Mouse (Mus musculus) liver, embryonic 14.5 days (tissue): ENCODE measurements around the gene Xpo4. TPM values are rescaled to one million over a fixed set of nuclear protein-coding genes. Genes with fewer than 3 reads are reported as not detected.
A peak's percentile ranks its signal among the peaks of the same experiment; 100 is the strongest.
"Not testable (repeated sequence)": the region's sequence is repeated elsewhere in the genome, so short reads cannot be mapped to it uniquely, and the experiment has no call there.

ENCODE experiments used
- ATAC-seq: fragments of 200-750 bp; cut with Nextera tagmentation; 2 replicates; pipeline ENCODE4 v1.8.0; 2017; ENCODE audit warnings: moderate number of reproducible peaks, mild to moderate bottlenecking, moderate library complexity; ENCODE audit not compliant: insufficient read depth
- DNase-seq, 3 experiments: peaks; one replicate each; pipeline ENCODE4 v3.0.0-alpha.2; 2012 to 2013; ENCODE audit warnings: low read depth in 3 of 3, low spot score in 3 of 3
- H3K27ac ChIP-seq: fragments of 300-500 bp; sonication (generic); 2 replicates; pipeline ENCODE4 v1.5.1; 2014; ENCODE audit warnings: moderate library complexity, mild to moderate bottlenecking, control low read depth, inconsistent platforms
- H3K27me3 ChIP-seq: fragments of 300-500 bp; sonication (generic); 2 replicates; pipeline ENCODE4 v1.6.1; 2014; ENCODE audit warnings: mild to moderate bottlenecking, low read length, moderate library complexity; ENCODE audit not compliant: control insufficient read depth, insufficient read depth
- H3K36me3 ChIP-seq: fragments of 300-500 bp; sonication (generic); replicated peaks from 2 replicates; pipeline ENCODE4 v1.6.1; 2014; ENCODE audit warnings: low read depth; ENCODE audit not compliant: control insufficient read depth, insufficient read depth
- H3K4me1 ChIP-seq, 2 experiments: fragments of 200-500 bp in 1 of 2; fragments of 300-500 bp in 1 of 2; sonication (generic) in 1 of 2; replicated peaks; 2 replicates each; pipeline ENCODE4 v1.6.1; 2012 to 2014; ENCODE audit warnings: antibody characterized with exemption in 1 of 2, inconsistent platforms in 1 of 2, low read length in 1 of 2; ENCODE audit not compliant: control insufficient read depth in 2 of 2, insufficient read depth in 2 of 2
- H3K4me2 ChIP-seq: fragments of 300-500 bp; sonication (generic); 2 replicates; pipeline ENCODE4 v1.6.1; 2014; ENCODE audit warnings: low read depth, mild to moderate bottlenecking, control low read depth, moderate library complexity
- H3K4me3 ChIP-seq, 2 experiments: fragments of 200-500 bp in 1 of 2; fragments of 300-500 bp in 1 of 2; sonication (generic) in 1 of 2; 2 replicates each; pipeline ENCODE4 v1.5.1; 2012 to 2014; ENCODE audit warnings: low read depth in 2 of 2, low read length in 2 of 2, mild to moderate bottlenecking in 2 of 2, control low read depth in 1 of 2, inconsistent platforms in 1 of 2, moderate library complexity in 1 of 2; ENCODE audit not compliant: insufficient read depth in 1 of 2
- H3K9ac ChIP-seq: fragments of 300-500 bp; sonication (generic); replicated peaks from 2 replicates; pipeline ENCODE4 v1.6.1; 2014; ENCODE audit warnings: mild to moderate bottlenecking, control low read depth, moderate library complexity
- H3K9me3 ChIP-seq: fragments of 300-500 bp; sonication (generic); 2 replicates; pipeline ENCODE4 v1.6.1; 2016; ENCODE audit warnings: low read length, mixed read lengths; ENCODE audit not compliant: control insufficient read depth
- CTCF ChIP-seq: IDR thresholded peaks from 2 replicates; pipeline ENCODE4 v1.5.1; 2016; ENCODE audit warnings: antibody characterized with exemption, low read depth, control low read depth
- EP300 ChIP-seq: IDR thresholded peaks from 2 replicates; pipeline ENCODE4 v1.6.1; 2016; ENCODE audit warnings: antibody characterized with exemption, low read depth
- whole genome bisulfite sequencing: fragments of 180-500 bp; shearing (Covaris S2); extraction: QIAGEN DNeasy Blood & Tissue Kit; methylation state at CpG from one replicate; pipeline ENCODE4 v1.1.7; 2014; ENCODE audit not compliant: insufficient replicate concordance; 5-methylcytosine and 5-hydroxymethylcytosine counted together
- polyA plus RNA-seq, 2 experiments: library from polyadenylated mRNA; depleted of rRNA in 1 of 2; stranded (reverse) in 1 of 2; unstranded in 1 of 2; fragments of >200 nt; fragmentation: Nextera tagmentation in 1 of 2; extraction: Ambion mirVana in 1 of 2; gene quantifications; 2 replicates each; pipeline versions ENCODE4 v1.2.1 to v1.2.3; 2012 to 2014

Gene Xpo4
- polyA plus RNA-seq, 2 experiments, result 6.8 to 14.5 TPM

DNA sequence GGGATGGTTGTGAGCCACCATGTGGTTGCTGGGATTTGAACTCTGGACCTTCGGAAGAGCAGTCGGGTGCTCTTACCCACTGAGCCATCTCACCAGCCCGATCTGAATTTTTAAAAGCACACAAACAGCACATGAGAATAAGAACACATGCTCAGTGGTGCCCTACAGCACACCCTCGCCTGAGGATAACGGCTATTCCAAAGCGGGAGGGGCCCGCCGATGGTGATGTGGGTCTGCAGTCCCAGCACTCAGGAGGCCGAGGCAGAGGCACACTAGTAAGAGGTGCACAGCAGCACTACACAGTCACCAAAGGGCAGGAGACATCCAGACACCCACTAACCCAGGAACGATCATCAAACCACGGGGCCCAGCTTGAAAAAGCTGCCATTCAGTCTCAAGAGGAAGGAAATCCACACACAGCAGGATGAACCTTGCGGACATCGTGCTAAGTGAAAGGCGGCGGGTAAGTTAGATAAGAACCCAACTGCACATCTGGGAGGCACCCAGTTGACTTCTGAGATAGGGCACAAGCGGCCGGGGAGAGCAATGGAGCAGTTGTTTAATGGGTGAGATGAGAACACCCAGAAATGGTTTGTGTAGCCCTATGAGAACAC, 27.4 kb upstream of the Xpo4 start:
- Histone ChIP-seq H3K9ac (peak overlapping the region; percentile 63), H3K36me3 (no peaks in the 10 kb centered on the region; the same call in none of the 2 replicates), H3K27me3 (no peaks in the 10 kb centered on the region), H3K27ac (peak overlapping the region; percentile 93), H3K9me3 (no peaks in the 10 kb centered on the region), H3K4me2 (peak overlapping the region; percentile 75), H3K4me3 (peak overlapping the region; percentile 29 to 50), H3K4me1 (peaks cover 9 to 13% of the 10 kb centered on the region in 2 experiments)
- WGBS, result 19% methylated on average over 17 of the region's 17 CpGs
- DNase-seq (peak; percentile 75 to 78 (median 77)), ATAC-seq (peak; percentile 98)
- TF ChIP-seq EP300 (peak; percentile 83), CTCF (no peak)

DNA sequence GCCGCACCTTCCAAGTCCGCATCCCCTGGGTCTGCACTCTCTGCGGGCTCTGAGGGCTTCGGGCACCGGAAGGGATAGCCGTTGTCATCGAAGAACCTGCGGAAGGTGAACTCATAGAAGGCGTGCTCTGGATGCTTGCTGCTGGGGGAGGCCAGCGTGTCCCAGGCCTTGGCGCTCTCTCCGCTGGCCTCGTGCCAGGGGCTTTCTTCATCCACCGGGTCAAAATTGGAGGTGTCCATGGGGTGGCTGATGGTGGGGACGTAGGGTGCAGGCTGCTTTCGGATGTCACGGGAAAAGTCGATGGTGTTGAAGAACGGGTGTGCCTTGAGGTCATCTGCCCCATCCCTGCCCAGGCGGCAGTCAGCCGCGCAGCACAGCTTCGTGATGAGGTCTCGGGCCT, 26.1 kb upstream of the Xpo4 start:
- 92% methylated on average over 24 of the region's 24 CpGs for WGBS
- no peaks in the 10 kb centered on the region; the same call in none of the 2 replicates for H3K36me3 ChIP-seq
- peaks cover 9 to 13% of the 10 kb centered on the region in 2 experiments for H3K4me1 ChIP-seq
- DNase-seq (no peak), ATAC-seq (no peak)
- no peak overlapping the region for H3K4me2 ChIP-seq
- TF ChIP-seq CTCF (no peak), EP300 (no peak)
- H3K27ac ChIP-seq, result no peak overlapping the region
- H3K27me3 ChIP-seq, result no peaks in the 10 kb centered on the region
- no peaks in the 10 kb centered on the region for H3K9me3 ChIP-seq
- no peak overlapping the region for H3K9ac ChIP-seq
- no peak overlapping the region for H3K4me3 ChIP-seq

DNA sequence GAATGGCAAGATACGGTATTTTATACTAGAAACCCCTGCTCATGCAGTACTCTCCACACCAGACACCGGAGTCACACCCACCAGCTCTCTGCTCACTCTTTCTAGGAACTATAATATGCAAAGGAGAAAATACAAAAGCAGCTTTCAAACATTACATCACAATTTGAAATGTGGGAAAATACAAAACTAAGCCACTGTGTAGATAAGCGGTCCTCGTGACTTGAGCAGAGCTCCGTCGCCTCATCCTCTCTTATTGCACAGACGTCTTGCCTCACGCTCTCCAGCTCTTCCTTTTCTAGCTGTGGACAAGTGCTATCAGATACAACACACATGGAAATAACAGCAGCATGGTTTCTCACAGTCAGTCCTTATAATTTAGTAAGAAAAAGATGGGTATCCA, 25.5 kb upstream of the Xpo4 start:
- Histone ChIP-seq H3K27me3 (no peaks in the 10 kb centered on the region), H3K4me2 (no peak overlapping the region), H3K36me3 (no peaks in the 10 kb centered on the region; the same call in none of the 2 replicates), H3K9ac (no peak overlapping the region), H3K9me3 (no peaks in the 10 kb centered on the region), H3K4me3 (no peak overlapping the region), H3K4me1 (peaks cover 9 to 13% of the 10 kb centered on the region in 2 experiments), H3K27ac (no peak overlapping the region)
- ATAC-seq (no peak), DNase-seq (peak in 1 of 3 experiments; percentile 26)
- WGBS, result 50% methylated on average over 8 of the region's 8 CpGs
- TF ChIP-seq CTCF (no peak), EP300 (no peak)

DNA sequence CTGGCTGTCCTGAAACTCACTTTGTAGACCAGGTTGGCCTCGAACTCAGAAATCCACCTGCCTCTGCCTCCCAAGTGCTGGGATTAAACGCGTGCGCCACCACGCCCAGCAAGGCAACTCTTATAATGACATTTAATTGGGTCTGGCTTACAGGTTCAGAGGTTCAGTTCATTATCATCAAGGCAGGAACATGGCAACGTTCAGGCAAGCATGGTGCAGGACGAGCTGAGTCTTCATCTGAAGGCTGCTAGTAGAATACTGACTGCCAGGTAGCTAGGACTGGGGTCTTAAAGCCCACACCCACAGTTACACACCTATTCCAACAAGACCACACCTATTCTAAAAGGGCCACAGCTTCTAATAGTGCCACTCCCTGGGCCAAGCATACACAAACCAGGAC, 22.8 kb upstream of the Xpo4 start:
- H3K4me2 ChIP-seq, H3K9ac ChIP-seq, ATAC-seq, DNase-seq, H3K4me3 ChIP-seq, H3K27me3 ChIP-seq, H3K27ac ChIP-seq, H3K36me3 ChIP-seq, H3K9me3 ChIP-seq: not testable (repeated sequence)
- 78% methylated on average over 7 of the region's 7 CpGs for WGBS
- peaks cover 9 to 13% of the 10 kb centered on the region in 2 experiments for H3K4me1 ChIP-seq

DNA sequence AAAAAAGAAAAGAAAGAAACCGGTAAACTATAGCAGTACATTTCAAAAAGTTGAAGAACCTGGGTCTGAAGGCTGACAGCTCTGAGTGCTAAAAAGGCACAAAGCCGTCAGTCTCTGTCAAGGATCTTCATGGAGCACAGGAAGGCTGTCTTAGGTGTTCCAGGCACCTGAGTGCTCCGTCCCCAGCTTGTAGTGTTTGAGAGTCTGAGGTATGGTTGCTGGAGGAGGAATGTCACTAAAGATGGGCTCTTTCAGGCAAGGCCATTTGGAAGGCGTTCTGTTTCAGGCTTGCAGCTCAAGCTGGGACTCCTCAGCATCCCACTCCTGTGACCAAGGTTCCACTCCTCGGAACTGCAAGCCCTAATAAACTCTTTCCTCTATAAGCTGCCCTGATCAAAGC, 22.2 kb upstream of the Xpo4 start:
- H3K9ac ChIP-seq, result no peak overlapping the region
- H3K9me3 ChIP-seq, result no peaks in the 10 kb centered on the region
- no peak overlapping the region for H3K27ac ChIP-seq
- no peak for ATAC-seq
- H3K36me3 ChIP-seq, result no peaks in the 10 kb centered on the region; the same call in none of the 2 replicates
- TF ChIP-seq EP300 (no peak), CTCF (no peak)
- no peak overlapping the region for H3K4me2 ChIP-seq
- H3K4me1 ChIP-seq, result peaks cover 7 to 10% of the 10 kb centered on the region in 2 experiments
- WGBS, result 77% methylated on average over 5 of the region's 5 CpGs
- no peak overlapping the region for H3K4me3 ChIP-seq
- no peaks in the 10 kb centered on the region for H3K27me3 ChIP-seq
- DNase-seq, result no peak
